Mouse (Mus musculus): ENCODE measurements at regions not wholly inside any gene's neighbourhood (a gene's known extent, or its start where the extent isn't known, plus 50 kb on each side); places are given as distances from the start of the nearest gene placed in this dataset.

GRCm38 (mm10) chr3:80006263-80006662, 121.9 kb downstream of the Fam198b start:
- Histone ChIP-seq H3K4me1 (replicated peaks; ENCODE audit: control insufficient read depth, insufficient read depth, low read length) (no peaks in the 10 kb centered on the region), H3K27me3 (replicated peaks; ENCODE audit: control insufficient read depth, insufficient read depth, low read length) (no peaks in the 10 kb centered on the region), H3K9me3 (ENCODE audit: control insufficient read depth) (no peaks in the 10 kb centered on the region), H3K27ac (ENCODE audit: low read depth, low read length) (no peak overlapping the region), H3K36me3 (ENCODE audit: control insufficient read depth, insufficient read depth) (no peaks in the 10 kb centered on the region), H3K9ac (ENCODE audit: low read depth, low read length) (no peak overlapping the region), H3K4me2 (replicated peaks; ENCODE audit: low read depth) (no peak overlapping the region), H3K4me3 (ENCODE audit: low read depth, low read length) (no peak overlapping the region)
- ATAC-seq = no peak
- 69% methylated on average over 5 of the region's 5 CpGs for WGBS
- TF ChIP-seq CTCF (IDR thresholded peaks at IDR 0.05; ENCODE audit: low read depth) = no peak

- Histone ChIP-seq H3K9ac (ENCODE audit: low read depth, low read length) (no peak overlapping the region), H3K4me3 (ENCODE audit: low read depth, low read length) (no peak overlapping the region), H3K4me1 (replicated peaks; ENCODE audit: control insufficient read depth, insufficient read depth, low read length) (no peaks in the 10 kb centered on the region), H3K9me3 (ENCODE audit: control insufficient read depth) (no peaks in the 10 kb centered on the region), H3K27ac (ENCODE audit: low read depth, low read length) (no peak overlapping the region), H3K27me3 (replicated peaks; ENCODE audit: control insufficient read depth, insufficient read depth, low read length) (no peaks in the 10 kb centered on the region), H3K4me2 (replicated peaks; ENCODE audit: low read depth) (no peak overlapping the region), H3K36me3 (ENCODE audit: control insufficient read depth, insufficient read depth) (no peaks in the 10 kb centered on the region)
- ATAC-seq = no peak
- TF ChIP-seq CTCF (IDR thresholded peaks at IDR 0.05; ENCODE audit: low read depth) = no peak
- WGBS = 84% methylated on average over 4 of the region's 4 CpGs
These were observed 122.7 kb downstream of the Fam198b start for GRCm38 (mm10) chr3:80007006-80007405.

- Histone ChIP-seq H3K4me2 (replicated peaks; ENCODE audit: low read depth) (no peak overlapping the region), H3K27me3 (replicated peaks; ENCODE audit: control insufficient read depth, insufficient read depth, low read length) (no peaks in the 10 kb centered on the region), H3K36me3 (ENCODE audit: control insufficient read depth, insufficient read depth) (no peaks in the 10 kb centered on the region), H3K4me1 (replicated peaks; ENCODE audit: control insufficient read depth, insufficient read depth, low read length) (no peaks in the 10 kb centered on the region), H3K9ac (ENCODE audit: low read depth, low read length) (no peak overlapping the region), H3K4me3 (ENCODE audit: low read depth, low read length) (no peak overlapping the region), H3K9me3 (ENCODE audit: control insufficient read depth) (no peaks in the 10 kb centered on the region), H3K27ac (ENCODE audit: low read depth, low read length) (no peak overlapping the region)
- no peak for TF ChIP-seq CTCF (IDR thresholded peaks at IDR 0.05; ENCODE audit: low read depth)
- no peak for ATAC-seq
- WGBS = 83% methylated on average over 1 of the region's 1 CpGs
These were observed 124.9 kb downstream of the Fam198b start for GRCm38 (mm10) chr3:80009275-80009674.

GRCm38 (mm10) chr3:80025795-80026194, 141.5 kb downstream of the Fam198b start:
- no peak for ATAC-seq
- Histone ChIP-seq H3K4me1 (replicated peaks; ENCODE audit: control insufficient read depth, insufficient read depth, low read length) (no peaks in the 10 kb centered on the region), H3K4me2 (replicated peaks; ENCODE audit: low read depth) (no peak overlapping the region), H3K4me3 (ENCODE audit: low read depth, low read length) (no peak overlapping the region), H3K36me3 (ENCODE audit: control insufficient read depth, insufficient read depth) (no peaks in the 10 kb centered on the region), H3K9me3 (ENCODE audit: control insufficient read depth) (no peaks in the 10 kb centered on the region), H3K9ac (ENCODE audit: low read depth, low read length) (no peak overlapping the region), H3K27ac (ENCODE audit: low read depth, low read length) (no peak overlapping the region), H3K27me3 (replicated peaks; ENCODE audit: control insufficient read depth, insufficient read depth, low read length) (no peaks in the 10 kb centered on the region)
- TF ChIP-seq CTCF (IDR thresholded peaks at IDR 0.05; ENCODE audit: low read depth) = no peak
- 84% methylated on average over 1 of the region's 1 CpGs for WGBS

- Histone ChIP-seq H3K9ac (ENCODE audit: low read depth, low read length) (no peak overlapping the region), H3K27ac (ENCODE audit: low read depth, low read length) (no peak overlapping the region), H3K36me3 (ENCODE audit: control insufficient read depth, insufficient read depth) (no peaks in the 10 kb centered on the region), H3K27me3 (replicated peaks; ENCODE audit: control insufficient read depth, insufficient read depth, low read length) (no peaks in the 10 kb centered on the region), H3K9me3 (ENCODE audit: control insufficient read depth) (no peaks in the 10 kb centered on the region), H3K4me2 (replicated peaks; ENCODE audit: low read depth) (no peak overlapping the region), H3K4me3 (ENCODE audit: low read depth, low read length) (no peak overlapping the region), H3K4me1 (replicated peaks; ENCODE audit: control insufficient read depth, insufficient read depth, low read length) (no peaks in the 10 kb centered on the region)
- no peak for ATAC-seq
- TF ChIP-seq CTCF (IDR thresholded peaks at IDR 0.05; ENCODE audit: low read depth) = no peak
- WGBS = 85% methylated on average over 3 of the region's 3 CpGs
These were observed 148.7 kb downstream of the Fam198b start for GRCm38 (mm10) chr3:80033071-80033470.

- ATAC-seq = no peak
- WGBS = 76% methylated on average over 11 of the region's 11 CpGs
- H3K4me1 ChIP-seq (replicated peaks; ENCODE audit: control insufficient read depth, insufficient read depth, low read length) = no peaks in the 10 kb centered on the region
- no peak overlapping the region for H3K27ac ChIP-seq (ENCODE audit: low read depth, low read length)
- no peaks in the 10 kb centered on the region for H3K9me3 ChIP-seq (ENCODE audit: control insufficient read depth)
- H3K27me3 ChIP-seq (replicated peaks; ENCODE audit: control insufficient read depth, insufficient read depth, low read length) = no peaks in the 10 kb centered on the region
- H3K9ac ChIP-seq (ENCODE audit: low read depth, low read length) = no peak overlapping the region
- H3K36me3 ChIP-seq (ENCODE audit: control insufficient read depth, insufficient read depth) = no peaks in the 10 kb centered on the region
- H3K4me3 ChIP-seq (ENCODE audit: low read depth, low read length) = no peak overlapping the region
- no peak overlapping the region for H3K4me2 ChIP-seq (replicated peaks; ENCODE audit: low read depth)
- TF ChIP-seq CTCF (IDR thresholded peaks at IDR 0.05; ENCODE audit: low read depth) = no peak
These were observed 154.3 kb downstream of the Fam198b start for GRCm38 (mm10) chr3:80038553-80039129.
